Mouse (Mus musculus) embryonic facial prominence, embryonic 15.5 days (tissue): ENCODE measurements around the gene Nap1l1. TPM values are rescaled to one million over a fixed set of nuclear protein-coding genes. Genes with fewer than 3 reads are reported as not detected.
"Not testable (repeated sequence)": the region's sequence is repeated elsewhere in the genome, so short reads cannot be mapped to it uniquely, and the experiment has no call there.

ENCODE experiments used
- ATAC-seq: fragments of 200-750 bp; cut with Nextera tagmentation; 2 replicates; pipeline ENCODE4 v1.8.0; 2017; ENCODE audit warnings: low read depth, moderate TSS enrichment; ENCODE audit not compliant: insufficient number of reproducible peaks, low FRiP score, low TSS enrichment
- H3K27ac ChIP-seq: fragments of 300-500 bp; sonication (generic); replicated peaks from 2 replicates; pipeline ENCODE4 v1.5.1; 2015; ENCODE audit warnings: mild to moderate bottlenecking, inconsistent platforms
- H3K27me3 ChIP-seq: fragments of 300-500 bp; sonication (generic); 2 replicates; pipeline ENCODE4 v1.6.1; 2015; ENCODE audit warnings: inconsistent platforms
- H3K36me3 ChIP-seq: fragments of 300-500 bp; sonication (generic); 2 replicates; pipeline ENCODE4 v1.6.1; 2015; ENCODE audit warnings: mild to moderate bottlenecking, inconsistent platforms
- H3K4me1 ChIP-seq: fragments of 300-500 bp; sonication (generic); 2 replicates; pipeline ENCODE4 v1.6.1; 2015; ENCODE audit warnings: inconsistent platforms
- H3K4me2 ChIP-seq: fragments of 300-500 bp; sonication (generic); replicated peaks from 2 replicates; pipeline ENCODE4 v1.6.1; 2015; ENCODE audit warnings: mild to moderate bottlenecking, inconsistent platforms
- H3K4me3 ChIP-seq: fragments of 300-500 bp; sonication (generic); replicated peaks from 2 replicates; pipeline ENCODE4 v1.5.1; 2015; ENCODE audit warnings: mild to moderate bottlenecking, inconsistent platforms
- H3K9ac ChIP-seq: fragments of 300-500 bp; sonication (generic); 2 replicates; pipeline ENCODE4 v1.6.1; 2015; ENCODE audit warnings: inconsistent platforms
- H3K9me3 ChIP-seq: fragments of 300-500 bp; sonication (generic); replicated peaks from 2 replicates; pipeline ENCODE4 v1.6.1; 2016; ENCODE audit warnings: inconsistent platforms
- WGBS: fragments of 180-500 bp; shearing (Covaris S2); methylation state at CpG from one replicate; pipeline ENCODE4 v1.1.7; 2015; 5-methylcytosine and 5-hydroxymethylcytosine counted together
- polyA plus RNA-seq: library from polyadenylated mRNA; unstranded; fragments of >200 nt; fragmentation: Nextera tagmentation; extraction: Ambion mirVana; gene quantifications from 2 replicates; pipeline ENCODE4 v1.2.1, GENCODE M21; 2015

Gene Nap1l1
- polyA plus RNA-seq, 1 experiment from 2014 or later = 198 TPM

DNA sequence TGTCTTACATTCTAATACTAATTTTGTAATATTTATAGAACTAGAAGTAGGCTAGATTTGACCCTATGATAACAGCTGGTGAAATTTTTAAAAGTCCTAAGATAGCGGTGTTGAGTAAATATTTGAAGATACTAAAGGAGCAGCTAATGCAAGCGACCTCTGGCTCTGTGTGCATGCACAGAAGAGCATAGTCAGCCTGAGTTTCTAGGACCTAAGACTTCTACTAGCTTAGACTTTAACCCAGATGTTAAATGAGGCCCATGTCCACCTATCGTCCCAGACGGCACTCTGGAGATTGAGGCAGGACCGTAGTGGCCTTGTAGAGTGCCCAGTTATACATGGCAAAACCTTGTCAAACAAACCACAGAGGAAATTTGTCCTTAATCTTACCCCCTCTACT, 11.1 kb downstream of the Nap1l1 start:
- no peak for ATAC-seq
- Histone ChIP-seq H3K27me3 (no peaks in the 10 kb centered on the region), H3K4me1 (no peaks in the 10 kb centered on the region), H3K27ac (no peak overlapping the region), H3K9ac (no peak overlapping the region), H3K4me3 (no peak overlapping the region), H3K36me3 (peaks cover 54% of the 10 kb centered on the region), H3K4me2 (no peak overlapping the region), H3K9me3 (no peaks in the 10 kb centered on the region)
- WGBS = 87% methylated on average over 5 of the region's 5 CpGs

DNA sequence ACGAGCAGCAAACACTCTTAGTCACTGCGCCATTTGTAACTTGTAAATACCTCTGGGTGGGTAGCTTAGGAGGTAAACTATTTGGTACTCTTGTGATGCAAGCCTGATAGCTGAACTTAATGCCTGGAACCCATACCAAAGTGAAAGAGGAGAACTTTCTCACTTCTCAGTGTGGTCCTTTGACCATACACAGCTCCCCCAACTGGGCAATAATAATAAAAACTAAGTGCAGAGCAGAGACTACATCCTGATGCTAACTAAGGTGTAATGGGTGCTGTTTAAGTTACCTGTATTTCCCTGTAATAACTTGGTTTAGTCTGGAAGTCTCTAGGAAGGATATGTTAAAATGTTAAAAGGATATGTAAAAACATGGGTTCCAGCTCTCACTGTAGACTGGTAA, 15.8 kb downstream of the Nap1l1 start:
- WGBS = 82% methylated on average over 2 of the region's 2 CpGs
- Histone ChIP-seq H3K4me3 (no peak overlapping the region), H3K9me3 (no peaks in the 10 kb centered on the region), H3K4me1 (no peaks in the 10 kb centered on the region), H3K27me3 (no peaks in the 10 kb centered on the region), H3K4me2 (no peak overlapping the region), H3K9ac (no peak overlapping the region), H3K27ac (no peak overlapping the region), H3K36me3 (peaks cover 62% of the 10 kb centered on the region)
- ATAC-seq = no peak

DNA sequence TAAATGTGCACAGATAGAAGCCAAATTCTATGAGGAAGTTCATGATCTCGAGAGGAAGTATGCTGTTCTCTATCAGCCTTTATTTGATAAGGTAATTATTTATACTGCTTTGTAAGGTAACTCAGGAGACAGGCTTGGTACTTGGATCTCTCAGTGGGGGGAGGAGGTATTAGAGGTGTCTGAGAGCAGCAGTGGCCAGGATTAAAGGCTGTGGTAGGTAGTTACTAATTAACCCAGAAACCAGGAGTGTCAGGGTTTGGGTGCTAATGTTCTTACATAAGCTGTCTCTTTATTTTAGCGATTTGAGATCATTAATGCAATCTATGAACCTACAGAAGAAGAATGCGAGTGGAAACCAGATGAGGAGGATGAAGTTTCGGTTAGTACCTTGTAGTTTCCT, 17.1 kb downstream of the Nap1l1 start:
- not testable (repeated sequence) for H3K9ac ChIP-seq, ATAC-seq, H3K4me3 ChIP-seq, H3K4me2 ChIP-seq, H3K9me3 ChIP-seq, H3K27ac ChIP-seq, H3K4me1 ChIP-seq, H3K27me3 ChIP-seq
- 89% methylated on average over 4 of the region's 4 CpGs for WGBS
- peaks cover 61% of the 10 kb centered on the region for H3K36me3 ChIP-seq

DNA sequence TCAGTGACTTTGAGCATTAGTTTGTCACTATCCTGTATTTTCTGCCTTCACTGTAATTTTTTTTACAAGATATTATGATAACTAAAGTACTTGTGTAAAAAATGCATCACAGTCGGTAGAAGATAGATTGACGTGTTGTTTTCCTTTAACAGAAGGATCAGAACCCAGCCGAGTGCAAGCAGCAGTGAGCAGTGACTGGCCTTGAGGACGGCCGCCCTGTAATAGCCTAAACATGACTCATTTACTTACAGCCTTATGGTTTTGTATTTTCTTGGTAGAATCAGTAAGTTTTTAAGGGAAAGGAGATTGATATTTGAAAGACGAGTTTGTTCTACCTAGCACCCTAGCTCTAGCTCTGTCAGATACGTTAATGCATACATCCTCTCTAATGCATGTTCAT, 22.9 kb downstream of the Nap1l1 start:
- H3K36me3 ChIP-seq = peaks cover 47% of the 10 kb centered on the region
- H3K9ac ChIP-seq = no peak overlapping the region
- H3K4me3 ChIP-seq = no peak overlapping the region
- H3K27ac ChIP-seq = no peak overlapping the region
- H3K27me3 ChIP-seq = no peaks in the 10 kb centered on the region
- no peak overlapping the region for H3K4me2 ChIP-seq
- ATAC-seq = no peak
- WGBS = 92% methylated on average over 7 of the region's 7 CpGs
- H3K4me1 ChIP-seq = no peaks in the 10 kb centered on the region
- no peaks in the 10 kb centered on the region for H3K9me3 ChIP-seq

DNA sequence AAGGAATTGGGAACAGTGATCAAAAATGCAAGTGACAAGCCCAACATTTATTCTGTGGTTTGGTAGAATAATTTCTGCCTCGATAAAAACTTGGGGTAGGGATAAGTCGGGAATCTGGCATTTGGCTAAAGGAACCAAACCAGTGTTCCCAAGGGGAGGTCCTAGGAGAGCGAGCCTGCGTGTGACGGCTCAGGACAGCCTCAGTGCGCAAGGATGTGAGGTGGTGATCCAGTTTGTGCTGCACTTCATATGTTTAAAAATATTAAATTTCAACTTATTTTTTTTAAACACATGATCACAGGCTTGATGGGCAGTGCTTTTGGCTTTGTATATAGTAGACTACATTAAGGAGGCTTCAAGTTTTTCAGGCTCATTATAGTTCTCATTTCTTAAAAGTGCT, 26.9 kb downstream of the Nap1l1 start:
- no peaks in the 10 kb centered on the region for H3K27me3 ChIP-seq
- H3K36me3 ChIP-seq = peaks cover 26% of the 10 kb centered on the region
- H3K9me3 ChIP-seq = no peaks in the 10 kb centered on the region
- H3K4me3 ChIP-seq = no peak overlapping the region
- no peak overlapping the region for H3K27ac ChIP-seq
- WGBS = 53% methylated on average over 6 of the region's 6 CpGs
- ATAC-seq = no peak
- no peaks in the 10 kb centered on the region for H3K4me1 ChIP-seq
- H3K9ac ChIP-seq = no peak overlapping the region
- H3K4me2 ChIP-seq = no peak overlapping the region

DNA sequence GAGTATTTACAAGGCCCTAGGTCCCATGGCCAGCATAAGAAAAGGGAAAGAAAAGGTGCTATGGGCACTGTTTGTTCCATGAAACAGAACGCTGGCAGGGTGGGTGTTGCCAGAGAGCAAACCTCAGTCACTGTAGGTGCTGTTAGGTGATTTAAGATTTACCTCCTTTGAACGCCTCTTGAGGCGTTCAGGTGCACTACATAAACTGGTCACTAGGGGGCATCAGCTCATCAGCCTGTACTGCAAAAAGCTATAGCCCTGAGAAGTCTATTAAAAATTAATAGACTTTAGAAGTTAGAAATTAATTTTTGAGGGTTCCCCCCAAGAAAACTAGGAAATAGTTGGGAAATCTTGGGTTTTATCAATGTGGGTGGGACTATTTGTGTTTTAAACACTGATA, 30.0 kb downstream of the Nap1l1 start:
- H3K36me3 ChIP-seq = peaks cover 6% of the 10 kb centered on the region
- no peak overlapping the region for H3K9ac ChIP-seq
- H3K4me2 ChIP-seq = no peak overlapping the region
- H3K4me1 ChIP-seq = 0 out of 2 replicates have a peak, but pooled peaks cover 7% of the 10 kb centered on the region
- no peaks in the 10 kb centered on the region for H3K9me3 ChIP-seq
- ATAC-seq = no peak
- no peak overlapping the region for H3K27ac ChIP-seq
- no peaks in the 10 kb centered on the region for H3K27me3 ChIP-seq
- H3K4me3 ChIP-seq = no peak overlapping the region
- WGBS = 2% methylated on average over 3 of the region's 3 CpGs

DNA sequence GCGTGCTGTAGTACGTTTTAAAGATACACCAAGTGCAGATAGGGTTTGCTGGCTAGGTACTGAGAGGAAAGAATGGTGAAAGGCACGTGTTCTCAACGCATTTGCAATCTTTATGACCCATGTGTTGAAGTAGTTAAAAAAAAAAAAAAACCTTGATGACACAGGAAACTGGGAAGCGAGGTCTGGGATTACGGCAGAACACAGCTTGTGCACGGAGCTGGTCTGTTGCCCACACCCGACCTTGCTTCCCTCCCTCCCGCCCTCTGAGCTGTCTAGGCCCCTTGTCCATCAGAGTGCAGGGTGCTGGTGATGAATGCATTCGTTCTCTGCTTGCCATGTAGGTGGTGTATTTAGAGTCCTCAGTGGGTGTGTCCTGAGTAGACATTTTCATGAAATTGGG, 30.7 kb downstream of the Nap1l1 start:
- H3K4me2 ChIP-seq = no peak overlapping the region
- no peaks in the 10 kb centered on the region for H3K27me3 ChIP-seq
- ATAC-seq = no peak
- no peaks in the 10 kb centered on the region for H3K36me3 ChIP-seq
- no peak overlapping the region for H3K9ac ChIP-seq
- no peak overlapping the region for H3K4me3 ChIP-seq
- H3K27ac ChIP-seq = no peak overlapping the region
- H3K4me1 ChIP-seq = 0 out of 2 replicates have a peak, but pooled peaks cover 9% of the 10 kb centered on the region
- 29% methylated on average over 10 of the region's 10 CpGs for WGBS
- no peaks in the 10 kb centered on the region for H3K9me3 ChIP-seq

DNA sequence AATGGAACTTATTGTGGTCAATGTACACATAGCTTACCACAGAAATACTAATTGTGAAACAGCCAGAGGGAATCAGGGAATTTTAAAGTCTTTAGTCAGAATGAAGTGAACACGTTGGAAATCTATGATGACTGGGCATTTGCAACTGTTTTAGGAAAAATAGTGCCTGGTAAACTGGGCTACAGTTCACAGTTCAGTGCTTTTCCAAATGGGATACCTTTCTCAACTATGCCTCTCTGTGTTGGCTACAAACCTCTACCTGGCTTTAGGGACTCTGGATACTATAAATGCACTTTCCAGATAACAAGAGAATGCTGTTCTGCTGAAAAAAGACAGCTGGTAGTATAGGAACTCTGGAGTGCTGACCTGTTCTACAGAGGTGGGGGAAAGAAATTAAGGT, 31.6 kb downstream of the Nap1l1 start:
- Histone ChIP-seq H3K4me1 (0 out of 2 replicates have a peak, but pooled peaks cover 15% of the 10 kb centered on the region), H3K9ac (no peak overlapping the region), H3K4me3 (no peak overlapping the region), H3K27me3 (no peaks in the 10 kb centered on the region), H3K4me2 (no peak overlapping the region), H3K9me3 (no peaks in the 10 kb centered on the region), H3K27ac (no peak overlapping the region), H3K36me3 (no peaks in the 10 kb centered on the region)
- WGBS = 56% methylated on average over 1 of the region's 1 CpGs
- ATAC-seq = no peak

DNA sequence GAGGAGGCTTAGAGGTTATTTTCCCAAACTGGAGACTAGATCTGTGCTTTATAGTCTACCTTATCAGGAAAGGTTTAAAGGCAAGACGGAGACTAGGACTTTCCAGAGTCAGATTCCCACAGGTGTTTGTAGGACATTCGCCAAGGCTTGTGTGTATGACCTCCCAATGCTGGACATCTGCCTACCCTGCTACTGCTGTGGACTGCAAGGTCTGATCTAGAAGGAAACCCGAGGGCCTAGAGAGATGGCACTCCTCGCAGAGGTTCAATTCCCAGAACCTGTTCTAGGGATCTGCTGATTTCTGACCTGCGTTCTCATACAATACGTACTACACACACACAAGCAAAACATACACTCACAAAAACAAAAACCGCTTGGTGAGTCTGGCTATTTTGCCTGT, 32.4 kb downstream of the Nap1l1 start:
- H3K9me3 ChIP-seq = no peaks in the 10 kb centered on the region
- 0 out of 2 replicates have a peak, but pooled peaks cover 15% of the 10 kb centered on the region for H3K4me1 ChIP-seq
- no peaks in the 10 kb centered on the region for H3K27me3 ChIP-seq
- H3K4me3 ChIP-seq = peak overlapping the region; percentile 82
- H3K9ac ChIP-seq = no peak overlapping the region
- H3K4me2 ChIP-seq = peak overlapping the region; percentile 92
- H3K27ac ChIP-seq = 0 out of 2 replicates have a peak overlapping the region, but pooled peaks have one; percentile 55
- H3K36me3 ChIP-seq = no peaks in the 10 kb centered on the region
- 54% methylated on average over 7 of the region's 7 CpGs for WGBS
- ATAC-seq = no peak

DNA sequence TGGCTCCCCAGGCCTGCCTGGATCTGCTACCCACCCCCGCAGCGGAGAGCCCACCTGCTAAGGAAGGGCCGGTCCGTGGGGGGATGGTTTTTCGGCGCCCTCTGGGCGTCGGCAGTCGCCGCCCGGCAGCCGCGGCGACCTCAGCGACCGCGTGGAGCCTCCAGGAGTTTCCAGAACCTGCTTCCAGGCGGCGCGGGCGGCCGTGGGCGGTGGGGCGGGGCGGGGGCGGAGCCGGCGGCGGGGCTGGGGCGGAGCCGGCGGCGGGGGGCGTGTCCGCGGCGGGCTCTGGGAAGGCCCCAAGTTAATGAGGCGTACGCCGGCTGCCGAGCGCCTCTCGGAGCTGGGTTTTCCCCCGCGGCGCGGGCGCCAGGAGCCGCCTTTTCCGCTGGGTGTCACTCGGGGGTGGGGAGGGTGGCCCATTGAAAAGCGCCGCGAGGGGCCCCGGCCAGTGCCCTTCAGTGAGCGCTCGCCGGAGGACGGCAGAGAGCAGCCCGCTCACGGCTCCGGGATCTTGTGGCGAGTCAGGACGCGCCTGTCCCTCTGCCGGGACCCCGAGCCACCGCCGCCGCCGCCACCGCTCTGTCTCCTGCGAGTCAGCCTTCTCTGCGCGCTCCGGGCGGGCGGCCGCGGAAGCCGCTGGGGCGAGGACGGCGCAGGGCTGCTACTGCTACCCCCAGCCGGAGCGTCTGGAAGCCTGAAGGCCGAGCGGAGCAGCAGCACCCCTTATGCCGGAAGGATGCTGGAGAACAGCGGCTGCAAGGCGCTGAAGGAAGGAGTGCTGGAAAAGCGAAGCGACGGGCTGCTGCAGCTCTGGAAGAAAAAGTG, 33.3 kb downstream of the Nap1l1 start, which contains the start of gene Phlda1:
TSS of gene Phlda1 (plus strand) at position 186 of the 825 bp plus-strand sequence.
- Histone ChIP-seq H3K4me2 (peak within 1 kb of the TSS; percentile 92), H3K27me3 (no peaks in the 10 kb centered on the region), H3K9me3 (no peaks in the 10 kb centered on the region), H3K36me3 (no peaks in the 10 kb centered on the region), H3K4me1 (0 out of 2 replicates have a peak, but pooled peaks cover 15% of the 10 kb centered on the region), H3K27ac (peak within 1 kb of the TSS; percentile 92), H3K9ac (peak within 1 kb of the TSS; percentile 90), H3K4me3 (peak within 1 kb of the TSS; percentile 82)
- under 1% methylated on average over 84 of the region's 94 CpGs for WGBS
- peak; percentile 95 for ATAC-seq

DNA sequence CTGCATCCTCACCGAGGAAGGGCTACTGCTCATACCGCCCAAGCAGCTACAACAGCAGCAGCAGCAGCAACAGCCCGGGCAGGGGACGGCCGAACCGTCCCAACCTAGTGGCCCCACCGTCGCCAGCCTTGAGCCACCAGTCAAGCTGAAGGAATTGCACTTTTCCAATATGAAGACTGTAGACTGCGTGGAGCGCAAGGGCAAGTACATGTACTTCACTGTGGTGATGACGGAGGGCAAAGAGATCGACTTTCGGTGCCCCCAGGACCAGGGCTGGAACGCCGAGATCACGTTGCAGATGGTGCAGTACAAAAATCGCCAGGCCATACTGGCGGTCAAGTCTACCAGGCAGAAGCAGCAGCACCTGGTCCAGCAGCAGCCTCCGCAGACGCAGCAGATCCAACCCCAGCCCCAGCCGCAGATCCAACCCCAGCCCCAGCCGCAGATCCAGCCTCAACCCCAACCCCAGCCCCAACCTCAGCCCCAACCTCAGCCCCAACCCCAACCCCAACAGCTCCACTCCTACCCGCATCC, 34.0 kb downstream of the Nap1l1 start:
- Histone ChIP-seq H3K4me2 (peak overlapping the region; percentile 92), H3K27me3 (no peaks in the 10 kb centered on the region), H3K4me3 (peak overlapping the region; percentile 82), H3K27ac (peak overlapping the region; percentile 92), H3K36me3 (no peaks in the 10 kb centered on the region), H3K4me1 (0 out of 2 replicates have a peak, but pooled peaks cover 15% of the 10 kb centered on the region), H3K9ac (peak overlapping the region; percentile 90), H3K9me3 (no peaks in the 10 kb centered on the region)
- WGBS = under 1% methylated on average over 23 of the region's 23 CpGs
- no peak for ATAC-seq
